Mouse (Mus musculus): ENCODE measurements around the gene Utp4. TPM values are rescaled to one million over a fixed set of nuclear protein-coding genes. Genes with fewer than 3 reads are reported as not detected.

Utp4 gene
- total RNA-seq, 4 experiments from 2014 or later, result 21.7 to 26.7 (median 25.3) TPM

- DNase-seq (ENCODE audit: low spot score in 2 of 2), result peak in 1 of 2 experiments; percentile 18
Observed at GRCm38 (mm10) chr8:106936478-106937051, 43.1 kb downstream of the Utp4 start.

DNA sequence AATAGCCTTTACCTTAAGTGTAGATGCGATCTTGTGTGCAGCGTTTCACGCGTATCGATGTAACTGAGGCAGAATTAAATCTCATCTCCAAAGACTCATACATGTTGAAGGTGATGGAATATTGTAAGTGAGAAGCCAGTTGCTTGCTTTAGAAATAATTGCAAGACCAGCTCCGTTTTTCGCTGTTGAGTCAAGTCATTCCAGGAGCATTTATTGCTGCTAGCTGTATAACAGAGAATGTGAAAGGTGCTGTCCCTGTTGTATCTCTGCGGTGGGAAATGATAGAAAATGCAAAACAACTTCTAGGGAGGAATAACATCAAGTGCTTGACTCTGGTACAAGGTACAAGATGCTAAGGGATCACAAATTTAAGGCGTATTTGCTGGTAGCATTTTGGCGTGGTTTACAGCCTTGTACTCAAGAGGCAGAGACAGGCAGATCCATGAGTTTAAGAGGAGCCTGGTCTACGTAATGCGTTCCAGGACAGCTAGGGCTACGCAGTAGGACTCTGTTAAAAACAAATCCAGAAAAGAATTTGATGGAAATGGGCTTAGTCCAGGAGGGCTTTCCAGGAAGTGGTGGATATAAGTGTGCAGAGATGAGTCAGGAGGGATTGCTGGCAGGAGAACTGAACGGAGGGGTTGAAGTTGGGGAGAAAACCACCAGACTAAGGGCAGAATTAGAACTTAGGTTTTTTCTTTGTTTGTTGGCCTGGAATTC is 43.8 kb downstream of the Utp4 start:
- DNase-seq (ENCODE audit: low spot score in 2 of 2), result no peak

DNA sequence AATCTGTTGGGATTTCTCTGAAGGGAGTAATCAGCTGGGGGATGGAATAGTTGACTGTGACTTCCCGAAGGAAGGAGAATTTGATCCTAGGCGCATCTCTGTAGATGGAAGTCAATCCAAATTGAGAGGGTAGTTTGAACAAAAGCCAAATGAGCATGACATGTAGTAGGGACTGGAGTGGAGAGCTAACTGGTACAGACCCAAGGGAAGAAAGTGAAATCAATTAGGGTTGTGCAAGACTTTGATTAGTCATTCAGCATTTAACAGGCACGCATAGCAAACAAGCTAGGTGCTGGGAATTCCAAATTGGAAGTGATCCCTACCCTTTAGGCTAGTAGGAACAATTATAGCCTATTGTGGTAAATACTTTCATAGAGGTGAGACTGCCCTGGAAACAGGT is 48.4 kb downstream of the Utp4 start:
- DNase-seq (ENCODE audit: low spot score in 2 of 2), result no peak

DNA sequence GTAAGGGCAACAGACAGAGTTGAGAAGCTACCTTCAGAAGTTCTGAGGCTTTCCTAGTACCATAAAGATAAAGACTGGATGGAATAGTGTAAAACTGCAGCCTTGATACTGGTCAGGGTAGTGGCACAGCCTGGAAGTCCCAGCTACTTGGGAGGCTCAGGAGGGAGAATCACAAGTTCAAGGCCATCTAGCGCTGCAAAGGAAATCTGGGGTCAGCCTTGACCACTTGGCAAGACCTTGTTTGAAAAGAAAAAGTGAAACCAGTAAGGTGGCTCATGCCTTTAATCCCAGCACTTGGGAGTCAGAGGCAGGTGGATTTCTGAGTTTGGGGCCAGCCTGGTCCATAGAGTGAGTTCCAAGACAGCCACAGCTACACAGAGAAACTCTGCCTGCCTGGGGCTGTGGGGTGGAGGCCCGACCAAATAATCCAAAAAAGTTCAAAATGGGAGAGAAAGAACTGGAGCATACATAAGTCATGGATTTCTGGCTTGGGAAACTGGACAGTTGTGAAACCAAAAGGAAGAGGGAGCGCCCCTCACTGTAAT is 50.5 kb downstream of the Utp4 start:
- DNase-seq (ENCODE audit: low spot score in 2 of 2), result no peak

- peak; percentile 13 to 34 for DNase-seq (ENCODE audit: low spot score in 2 of 2)
Observed at GRCm38 (mm10) chr8:106944756-106945155, 51.3 kb downstream of the Utp4 start.

- DNase-seq (ENCODE audit: low spot score in 2 of 2), result no peak
Observed at GRCm38 (mm10) chr8:106948678-106949243, 55.3 kb downstream of the Utp4 start.

DNA sequence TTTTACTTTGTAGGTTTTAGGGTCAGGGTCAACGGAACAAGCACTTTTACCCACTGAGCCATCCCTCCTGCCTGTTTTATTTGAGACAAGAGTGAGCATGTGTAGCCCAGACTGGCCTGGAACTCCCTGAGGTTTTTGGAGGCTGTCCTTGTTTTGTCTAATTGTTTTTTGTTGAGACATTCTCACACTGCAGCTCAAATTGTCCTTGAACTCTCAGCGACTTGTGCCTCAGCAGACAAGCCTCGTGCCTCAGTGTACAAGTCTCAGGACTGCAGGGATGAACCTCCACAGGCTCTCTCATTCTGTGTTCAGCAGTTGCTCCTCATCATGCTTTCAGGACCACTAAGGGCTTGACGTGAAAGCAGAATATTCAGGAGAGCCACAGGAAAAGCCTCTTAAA is 58.3 kb downstream of the Utp4 start:
- no peak for DNase-seq (ENCODE audit: low spot score in 2 of 2)

- no peak for DNase-seq (ENCODE audit: low spot score in 2 of 2)
Observed at GRCm38 (mm10) chr8:106953571-106953970, 60.1 kb downstream of the Utp4 start.

- DNase-seq (ENCODE audit: low spot score in 2 of 2), result no peak
Observed at GRCm38 (mm10) chr8:106957086-106957485, 63.6 kb downstream of the Utp4 start.

DNA sequence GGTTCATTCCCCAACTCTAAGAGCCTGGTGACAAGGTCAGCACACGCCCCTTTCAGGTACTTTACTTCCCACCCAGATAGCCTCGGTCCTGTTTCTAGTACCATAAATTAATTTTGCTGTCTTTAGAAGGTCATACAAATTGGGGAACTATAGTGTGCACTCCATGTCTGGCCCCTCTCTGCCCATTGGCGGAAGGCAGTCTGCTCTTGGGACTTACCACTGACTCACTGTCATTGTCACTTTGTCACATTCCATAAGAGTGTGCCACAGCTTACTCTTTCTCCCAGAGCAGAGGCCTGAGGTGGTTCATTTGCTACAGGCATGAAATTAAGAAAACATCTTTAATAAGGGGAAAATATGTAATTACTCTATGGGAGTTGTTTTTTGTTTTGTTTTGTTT is 64.8 kb downstream of the Utp4 start:
- DNase-seq (ENCODE audit: low spot score in 2 of 2), result no peak

DNA sequence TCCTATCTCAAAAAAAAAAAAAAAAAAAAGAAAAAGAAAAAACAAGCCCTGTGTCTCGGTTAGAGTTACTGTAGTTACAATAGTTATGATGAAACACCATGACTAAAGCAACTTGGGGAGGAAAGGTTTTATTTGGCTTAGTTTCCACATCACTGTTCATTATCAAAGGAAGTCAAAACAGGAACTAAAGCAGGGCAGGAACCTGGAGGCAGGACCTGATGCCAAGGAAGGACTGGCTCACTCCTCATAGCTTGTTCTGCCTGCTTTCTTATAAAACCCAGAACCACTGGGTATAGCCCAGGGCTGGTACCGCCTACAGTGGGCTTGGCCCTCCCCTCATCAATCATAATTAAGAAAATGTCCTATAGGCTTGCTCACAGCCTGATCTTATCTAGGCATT is 66.2 kb downstream of the Utp4 start:
- DNase-seq (ENCODE audit: low spot score in 2 of 2), result no peak

DNA sequence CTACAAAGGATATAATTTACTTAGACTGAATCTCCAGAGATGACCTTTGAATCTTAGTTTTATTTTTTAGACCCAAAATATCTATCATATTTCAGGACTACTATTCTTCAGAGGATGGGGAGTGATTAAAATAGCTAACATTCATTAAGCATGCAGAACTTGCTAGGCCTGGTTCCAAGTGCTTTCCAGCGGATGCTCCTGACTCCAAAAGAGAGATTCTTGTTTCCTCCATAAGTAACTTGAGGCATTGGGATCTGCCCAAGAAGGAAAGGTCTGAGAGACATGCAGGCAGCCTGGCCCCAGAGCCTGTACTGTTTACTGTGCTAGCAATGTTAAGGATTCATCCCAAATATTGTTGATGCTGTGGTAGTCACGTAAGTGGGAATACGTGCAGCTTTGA is 68.9 kb downstream of the Utp4 start:
- DNase-seq (ENCODE audit: low spot score in 2 of 2), result no peak

- no peak for DNase-seq (ENCODE audit: low spot score in 2 of 2)
Observed at GRCm38 (mm10) chr8:106963365-106963764, 69.9 kb downstream of the Utp4 start.

DNA sequence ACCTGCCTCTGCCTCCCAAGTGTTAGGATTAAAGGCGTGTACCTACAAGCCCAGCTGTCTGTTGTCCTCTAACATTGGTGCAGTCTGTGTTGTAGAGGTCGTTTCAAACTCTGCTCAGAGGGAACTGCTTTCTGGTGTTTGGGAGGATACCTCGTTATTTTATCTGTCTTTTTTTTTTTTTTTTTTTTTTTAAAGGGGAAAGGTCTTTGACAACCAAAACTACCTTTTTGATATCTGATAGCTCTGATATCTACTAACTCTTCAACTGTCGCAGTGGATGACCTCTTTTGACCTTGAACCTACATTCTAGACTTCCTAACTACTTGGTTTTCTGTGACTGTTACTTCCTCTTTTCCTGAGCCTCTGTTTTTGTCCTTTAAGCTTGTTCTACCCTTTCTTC is 71.1 kb downstream of the Utp4 start:
- DNase-seq (ENCODE audit: low spot score in 2 of 2), result no peak

DNA sequence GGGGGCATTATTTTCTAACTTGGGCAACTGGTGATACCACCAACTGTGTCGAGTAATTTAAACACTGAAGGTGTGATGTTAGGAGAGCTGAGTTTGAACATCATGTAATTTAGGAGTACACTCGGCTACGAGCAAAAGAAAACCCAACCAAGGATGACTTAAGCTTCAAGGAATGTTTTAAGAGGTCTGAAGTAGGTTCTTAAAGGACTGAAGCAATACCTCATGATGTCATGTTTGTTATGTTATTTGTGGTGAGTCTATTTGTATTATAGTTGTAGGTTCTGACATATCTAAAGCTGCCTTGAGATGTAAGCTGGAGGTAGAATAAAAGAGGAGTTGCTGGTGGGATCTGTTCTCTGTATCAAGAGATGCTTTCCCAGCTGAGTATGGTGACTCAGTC is 76.5 kb downstream of the Utp4 start:
- DNase-seq (ENCODE audit: low spot score in 2 of 2), result no peak

DNA sequence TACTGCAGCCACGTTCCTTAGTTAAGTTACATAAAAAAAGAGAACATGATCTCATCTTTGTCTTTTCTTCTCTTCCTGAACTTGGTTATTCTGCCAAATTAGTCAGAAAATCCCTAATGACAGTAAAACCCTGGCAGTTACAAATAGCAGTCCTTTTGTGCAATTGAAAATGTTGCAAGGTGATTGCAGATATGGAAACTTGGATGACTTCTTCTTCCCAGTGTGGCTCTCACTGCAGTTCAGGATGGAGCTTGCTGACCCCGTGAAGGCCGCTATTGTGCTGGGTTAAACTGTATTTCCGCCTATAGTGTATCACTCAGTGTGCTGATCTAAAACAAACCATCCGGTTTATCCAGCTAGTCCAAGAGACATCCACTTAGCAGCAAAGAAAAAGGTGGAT is 78.5 kb downstream of the Utp4 start:
- no peak for DNase-seq (ENCODE audit: low spot score in 2 of 2)

Other genes with a start within 250 kb of the Utp4 start
- gene Tango6, start 210.6 kb upstream of the Utp4 start, total RNA-seq (2022), result 10 to 100 TPM; 10.6 to 11.9 (median 11.5) TPM
- gene Has3, start 23.4 kb upstream of the Utp4 start, total RNA-seq (2022), result under 1 TPM; 0.65 to 0.94 (median 0.75) TPM
- 1 to 10 TPM; 2.4 to 3.9 (median 3.7) TPM for gene Sntb2, start 42.1 kb downstream of the Utp4 start, total RNA-seq (2022)
- gene Vps4a, start 137.6 kb downstream of the Utp4 start, total RNA-seq (2022), result 10 to 100 TPM; 64.8 to 79.2 (median 72.5) TPM
- 10 to 100 TPM; 40.9 to 60.7 (median 54.2) TPM for gene Pdf, start 155.0 kb downstream of the Utp4 start, total RNA-seq (2022)
- 10 to 100 TPM; 15.8 to 21.7 (median 19.5) TPM for gene Cog8, start 163.1 kb downstream of the Utp4 start, total RNA-seq (2022)
- gene Nip7, start 163.2 kb downstream of the Utp4 start, total RNA-seq (2022), result 10 to 100 TPM; 15.2 to 22.6 (median 19.1) TPM
- gene Tmed6, start 172.0 kb downstream of the Utp4 start, total RNA-seq (2022), result not detected
- gene Terf2, start 202.9 kb downstream of the Utp4 start, total RNA-seq (2022), result 10 to 100 TPM; 13.1 to 17.6 (median 14.7) TPM